Mouse (Mus musculus) liver, embryonic 16.5 days (tissue): ENCODE measurements at regions not wholly inside any gene's neighbourhood (a gene's known extent, or its start where the extent isn't known, plus 50 kb on each side); places are given as distances from the start of the nearest gene placed in this dataset.
A peak's percentile ranks its signal among the peaks of the same experiment; 100 is the strongest.
"Not testable (repeated sequence)": the region's sequence is repeated elsewhere in the genome, so short reads cannot be mapped to it uniquely, and the experiment has no call there.

Experiments
- ATAC-seq: fragments of 200-750 bp; cut with Nextera tagmentation; 2 replicates; pipeline ENCODE4 v1.8.0; 2017; ENCODE audit warnings: low read depth, mild to moderate bottlenecking, moderate number of reproducible peaks, moderate library complexity
- H3K27ac ChIP-seq: fragments of 300-500 bp; sonication (generic); 2 replicates; pipeline ENCODE4 v1.5.1; 2014; ENCODE audit warnings: mild to moderate bottlenecking, low read length
- H3K27me3 ChIP-seq: fragments of 300-500 bp; sonication (generic); 2 replicates; pipeline ENCODE4 v1.6.1; 2014; ENCODE audit warnings: low read depth, low read length, mixed read lengths; ENCODE audit not compliant: control insufficient read depth, insufficient read depth
- H3K36me3 ChIP-seq: fragments of 300-500 bp; sonication (generic); 2 replicates; pipeline ENCODE4 v1.6.1; 2014; ENCODE audit warnings: mild to moderate bottlenecking; ENCODE audit not compliant: control insufficient read depth, insufficient read depth
- H3K4me1 ChIP-seq: fragments of 300-500 bp; sonication (generic); 2 replicates; pipeline ENCODE4 v1.6.1; 2014; ENCODE audit warnings: low read depth, low read length, mixed read lengths; ENCODE audit not compliant: control insufficient read depth
- H3K4me2 ChIP-seq: fragments of 300-500 bp; sonication (generic); 2 replicates; pipeline ENCODE4 v1.6.1; 2014; ENCODE audit warnings: low read depth, low read length, mixed read lengths
- H3K4me3 ChIP-seq: fragments of 300-500 bp; sonication (generic); 2 replicates; pipeline ENCODE4 v1.5.1; 2014; ENCODE audit warnings: low read depth, mild to moderate bottlenecking, low read length
- H3K9ac ChIP-seq: fragments of 300-500 bp; sonication (generic); 2 replicates; pipeline ENCODE4 v1.6.1; 2014; ENCODE audit warnings: low read depth, low read length
- H3K9me3 ChIP-seq: fragments of 300-500 bp; sonication (generic); replicated peaks from 2 replicates; pipeline ENCODE4 v1.6.1; 2016; ENCODE audit warnings: low read length; ENCODE audit not compliant: control insufficient read depth
- WGBS: fragments of 180-500 bp; shearing (Covaris S2); extraction: QIAGEN DNeasy Blood & Tissue Kit; methylation state at CpG from one replicate; pipeline ENCODE4 v1.1.7; 2014; ENCODE audit not compliant: insufficient replicate concordance; 5-methylcytosine and 5-hydroxymethylcytosine counted together

- 50% methylated on average over 2 of the region's 2 CpGs for WGBS
- H3K4me2 ChIP-seq, result no peak overlapping the region
- no peak overlapping the region for H3K27ac ChIP-seq
- no peak for ATAC-seq
- peaks cover 2% of the 10 kb centered on the region for H3K4me1 ChIP-seq
- no peak overlapping the region for H3K9ac ChIP-seq
- H3K4me3 ChIP-seq, result no peak overlapping the region
- no peaks in the 10 kb centered on the region for H3K27me3 ChIP-seq
- no peaks in the 10 kb centered on the region for H3K36me3 ChIP-seq
- no peaks in the 10 kb centered on the region for H3K9me3 ChIP-seq
Observed at GRCm38 (mm10) chr13:35601560-35602135, 58.0 kb upstream of the Cdyl start.

GRCm38 (mm10) chr13:35603080-35603479 is 56.6 kb upstream of the Cdyl start:
- Histone ChIP-seq H3K9me3 (no peaks in the 10 kb centered on the region), H3K4me1 (peaks cover 11% of the 10 kb centered on the region), H3K27ac (no peak overlapping the region), H3K27me3 (no peaks in the 10 kb centered on the region), H3K4me3 (no peak overlapping the region), H3K36me3 (no peaks in the 10 kb centered on the region), H3K4me2 (no peak overlapping the region), H3K9ac (no peak overlapping the region)
- 87% methylated on average over 5 of the region's 5 CpGs for WGBS
- no peak for ATAC-seq

GRCm38 (mm10) chr13:35604061-35604460 is 55.6 kb upstream of the Cdyl start:
- H3K27me3 ChIP-seq, result no peaks in the 10 kb centered on the region
- no peak overlapping the region for H3K27ac ChIP-seq
- H3K4me1 ChIP-seq, result peaks cover 11% of the 10 kb centered on the region
- H3K36me3 ChIP-seq, result no peaks in the 10 kb centered on the region
- H3K9me3 ChIP-seq, result no peaks in the 10 kb centered on the region
- H3K4me2 ChIP-seq, result no peak overlapping the region
- WGBS, result 64% methylated on average over 1 of the region's 1 CpGs
- no peak overlapping the region for H3K4me3 ChIP-seq
- no peak overlapping the region for H3K9ac ChIP-seq
- ATAC-seq, result no peak

- Histone ChIP-seq H3K4me3 (no peak overlapping the region), H3K9me3 (no peaks in the 10 kb centered on the region), H3K27ac (no peak overlapping the region), H3K9ac (no peak overlapping the region), H3K4me1 (peaks cover 11% of the 10 kb centered on the region), H3K36me3 (no peaks in the 10 kb centered on the region), H3K4me2 (no peak overlapping the region), H3K27me3 (no peaks in the 10 kb centered on the region)
- ATAC-seq, result no peak
- 68% methylated on average over 3 of the region's 3 CpGs for WGBS
Observed at GRCm38 (mm10) chr13:35604765-35605164, 54.9 kb upstream of the Cdyl start.

GRCm38 (mm10) chr13:35606857-35607561 is 52.6 kb upstream of the Cdyl start:
- H3K9me3 ChIP-seq, H3K27ac ChIP-seq, H3K36me3 ChIP-seq, ATAC-seq, H3K27me3 ChIP-seq, H3K9ac ChIP-seq, H3K4me2 ChIP-seq, H3K4me3 ChIP-seq: not testable (repeated sequence)
- WGBS, result 55% methylated on average over 5 of the region's 5 CpGs
- peaks cover 23% of the 10 kb centered on the region for H3K4me1 ChIP-seq

GRCm38 (mm10) chr13:35607710-35608109 is 51.9 kb upstream of the Cdyl start:
- no peaks in the 10 kb centered on the region for H3K36me3 ChIP-seq
- H3K27me3 ChIP-seq, result no peaks in the 10 kb centered on the region
- H3K4me1 ChIP-seq, result peaks cover 23% of the 10 kb centered on the region
- no peak; the same call in 1 of the 2 replicates for ATAC-seq
- no peak overlapping the region for H3K4me2 ChIP-seq
- H3K27ac ChIP-seq, result peak overlapping the region; percentile 24
- no peak overlapping the region for H3K4me3 ChIP-seq
- no peak overlapping the region for H3K9ac ChIP-seq
- WGBS, result 56% methylated on average over 2 of the region's 2 CpGs
- no peaks in the 10 kb centered on the region for H3K9me3 ChIP-seq
